Mouse (Mus musculus): Measurements from ENCODE around the gene Bud31.

DNA sequence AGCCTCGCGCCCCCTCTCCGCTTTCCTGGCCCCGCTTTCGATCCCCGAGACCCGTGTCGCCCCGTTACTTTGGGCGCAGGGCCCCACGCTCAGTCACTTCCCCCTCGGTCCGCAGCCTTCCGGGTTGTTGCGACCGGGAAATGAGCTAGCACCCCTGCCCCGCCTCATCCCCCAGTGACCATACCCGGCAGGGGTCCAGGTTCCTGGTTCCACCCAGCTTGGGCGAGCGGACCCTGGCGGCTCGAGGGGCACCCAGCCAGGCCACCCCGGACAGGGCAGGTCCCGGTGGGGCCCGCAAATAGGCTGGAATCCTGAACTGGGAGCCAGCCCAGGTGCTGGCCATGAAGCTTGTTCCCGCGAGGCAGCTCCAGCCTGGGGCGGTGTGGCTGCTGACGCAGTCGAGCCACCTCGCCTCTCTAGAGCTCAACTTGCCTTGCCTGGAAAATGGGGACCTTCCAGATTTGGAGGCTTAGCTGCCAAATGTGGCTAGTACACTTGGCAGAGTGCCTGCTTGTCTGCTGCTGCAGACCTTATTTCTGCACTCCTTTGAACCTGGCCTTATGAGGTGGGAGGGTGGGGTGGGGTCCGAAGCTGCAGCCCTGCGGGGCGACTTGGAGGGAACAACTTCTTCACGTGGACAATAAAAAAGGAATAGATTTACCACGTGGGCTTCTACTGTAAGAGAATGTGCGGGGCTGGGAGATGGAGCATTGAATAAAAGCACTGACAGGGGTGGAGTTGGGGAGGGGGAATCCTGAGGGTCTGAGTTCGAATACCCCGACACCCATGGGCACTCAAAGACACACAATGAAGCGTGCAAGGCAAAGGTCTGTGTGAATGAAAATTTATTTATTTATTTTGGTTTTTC lies 25.3 kb upstream of the Bud31 start:
- no peak for TF ChIP-seq CTCF (IDR thresholded peaks at IDR 0.05; ENCODE audit: extremely low read depth, insufficient read length, insufficient replicate concordance, low read depth, low read length)
- no peak for TF ChIP-seq POLR2A (IDR thresholded peaks at IDR 0.05; ENCODE audit: low read depth, low read length)

Data from small intestine, adult 2 months (tissue).